In the genomic region with DNA sequence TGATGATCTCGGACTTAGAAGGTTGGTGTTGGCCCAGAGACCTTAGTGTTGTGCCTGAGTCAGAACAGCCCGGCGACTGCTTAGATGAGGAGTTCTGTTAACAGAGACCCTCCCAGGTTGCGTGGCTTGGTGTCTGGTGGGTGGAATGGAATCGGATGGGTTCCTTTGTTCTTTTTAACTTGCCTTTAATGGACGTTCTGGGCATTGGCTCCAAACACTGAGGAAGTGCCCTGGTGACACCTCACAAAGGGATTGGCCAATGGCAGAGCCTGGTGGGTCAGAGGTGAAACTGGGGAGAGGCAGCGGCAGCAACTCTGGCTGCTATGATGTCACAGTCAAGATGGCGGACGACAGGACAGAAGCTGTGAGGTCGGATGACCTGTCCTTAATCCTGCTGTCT, we compare ENCODE assay signal across 27 mouse cellular contexts.
"Had no signal": no experiment of that assay in that cellular context is flagged by ENCODE, and none has a peak within 500 bp of the region (broad histone marks: within the 10 kb centered on the region; RNA-seq: fewer than 3 reads in every experiment).

No protein-coding gene starts in this region.

- H3K9me3 ChIP-seq: heart, embryonic 13.5 days; heart, embryonic 15.5 days; hindbrain, embryonic 13.5 days; hindbrain, embryonic 15.5 days; kidney, embryonic 15.5 days; limb, embryonic 13.5 days; limb, embryonic 15.5 days; liver, embryonic 12.5 days had no signal

- H3K4me2 ChIP-seq: heart, embryonic 11.5 days; heart, embryonic 13.5 days; heart, embryonic 15.5 days; hindbrain, embryonic 13.5 days; hindbrain, embryonic 15.5 days; kidney, embryonic 15.5 days; limb, embryonic 13.5 days; limb, embryonic 15.5 days had no signal

- H3K4me1 ChIP-seq: heart, embryonic 13.5 days; heart, embryonic 15.5 days; hindbrain, embryonic 13.5 days; hindbrain, embryonic 15.5 days; kidney, embryonic 15.5 days; limb, embryonic 13.5 days; limb, embryonic 15.5 days; liver, embryonic 12.5 days had no signal

- DNase-seq: gastrocnemius, adult 2 months; gastrocnemius, postnatal 10 days; gastrocnemius, postnatal 25 days; heart, adult 11 months; heart, adult 2 months; heart, postnatal 14 days; heart, postnatal 36 days; kidney, adult 11 months; kidney, adult 2 months; kidney, adult 9 months; kidney, postnatal 14 days; kidney, postnatal 36 days; layer of hippocampus, adult 9-11 months; left cerebral cortex, postnatal 4 days had no signal

- H3K4me3 ChIP-seq: gastrocnemius, adult 2 months; heart, adult 2 months; heart, embryonic 13.5 days; heart, embryonic 15.5 days; hindbrain, embryonic 13.5 days; hindbrain, embryonic 15.5 days; kidney, embryonic 15.5 days; left cerebral cortex, adult 2 months; limb, embryonic 13.5 days; limb, embryonic 15.5 days; liver, embryonic 12.5 days had no signal

- H3K27ac ChIP-seq: gastrocnemius, adult 2 months; heart, adult 2 months; heart, embryonic 13.5 days; heart, embryonic 15.5 days; hindbrain, embryonic 13.5 days; hindbrain, embryonic 15.5 days; hindbrain, postnatal 0 days; kidney, embryonic 15.5 days; kidney, postnatal 0 days; left cerebral cortex, adult 2 months; limb, embryonic 13.5 days; limb, embryonic 15.5 days; liver, embryonic 12.5 days; liver, embryonic 14.5 days had no signal

- H3K27me3 ChIP-seq: heart, embryonic 13.5 days; heart, embryonic 15.5 days; hindbrain, embryonic 13.5 days; hindbrain, embryonic 15.5 days; kidney, embryonic 15.5 days; limb, embryonic 13.5 days; limb, embryonic 15.5 days; liver, embryonic 12.5 days had no signal

- ATAC-seq: hindbrain, postnatal 0 days; liver, embryonic 12.5 days had no signal

- H3K9ac ChIP-seq: heart, embryonic 13.5 days; heart, embryonic 15.5 days; hindbrain, embryonic 13.5 days; hindbrain, embryonic 15.5 days; kidney, embryonic 15.5 days; limb, embryonic 13.5 days; limb, embryonic 15.5 days; liver, embryonic 12.5 days; liver, embryonic 14.5 days had no signal
